Comparison of ENCODE assay signal across 8 mouse cellular contexts in the genomic region with DNA sequence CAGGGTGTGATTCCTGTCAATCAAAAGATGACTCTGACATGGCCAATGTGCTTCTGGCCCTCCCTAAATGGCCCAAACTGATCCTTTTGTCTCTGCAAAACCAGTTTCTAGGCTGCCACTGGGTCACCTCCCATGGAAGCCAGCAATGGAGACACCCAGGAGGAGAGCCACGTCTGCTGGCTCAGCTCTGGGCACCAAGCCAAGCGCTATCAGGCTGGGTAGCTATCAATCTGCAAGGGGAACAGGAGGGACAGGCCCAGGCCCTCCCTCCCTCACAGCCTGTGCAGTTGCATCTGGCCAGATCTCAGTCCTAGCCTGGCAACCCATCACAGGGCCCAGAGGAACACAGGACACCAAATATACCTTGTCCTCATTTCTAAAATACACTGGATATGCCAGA. TPM values are rescaled to one million over a fixed set of nuclear protein-coding genes. Genes with fewer than 3 reads are reported as not detected.
DNase-seq lines count a peak whose midpoint lies in the region; ATAC-seq and TF ChIP-seq lines count a peak whose summit lies in the region.
"Had no signal": no experiment of that assay in that cellular context is flagged by ENCODE, and none has a peak within 500 bp of the region (broad histone marks: within the 10 kb centered on the region; RNA-seq: fewer than 3 reads in every experiment).

No protein-coding gene starts in this region.

- no peak for TF ChIP-seq POLR2A in heart, adult 2 months (IDR thresholded peaks at IDR 0.05; ENCODE audit: insufficient read depth, low read depth, low read length)

- no peak overlapping the region for H3K4me3 ChIP-seq in heart, adult 2 months
- H3K4me3 ChIP-seq in neural tube, embryonic 13.5 days, result no peak overlapping the region
- H3K4me3 ChIP-seq: midbrain, embryonic 12.5 days had no signal

- intact Hi-C loops in heart, adult 2 months (cut with DNase I), result loop anchor here (2.0 kb wide), 1 partner anchor 14 kb away; no protein-coding TSS in a partner anchor

- no peak for TF ChIP-seq CTCF in heart, adult 2 months (IDR thresholded peaks at IDR 0.05)

- H3K79me2 ChIP-seq in heart, adult 2 months (replicated peaks; ENCODE audit: control insufficient read depth, insufficient read depth, low read length), result 0 out of 2 replicates have a peak, but pooled peaks cover 1% of the 10 kb centered on the region

- peak overlapping the region; percentile 27 for H3K4me2 ChIP-seq in neural tube, embryonic 13.5 days
- H3K4me2 ChIP-seq: midbrain, embryonic 12.5 days had no signal

- WGBS in heart, adult 2 months, result 20% methylated on average over 2 of the region's 2 CpGs
- 16% methylated on average over 2 of the region's 2 CpGs for WGBS in neural tube, embryonic 13.5 days

- no peak for TF ChIP-seq EP300 in heart, adult 2 months (IDR thresholded peaks at IDR 0.05; ENCODE audit: insufficient read depth, low read depth, low read length)

- H3K9ac ChIP-seq in heart, adult 2 months (ENCODE audit: low read depth, low read length), result no peak overlapping the region
- no peak overlapping the region for H3K9ac ChIP-seq in neural tube, embryonic 13.5 days
- H3K9ac ChIP-seq: midbrain, embryonic 12.5 days had no signal

- peaks cover 21% of the 10 kb centered on the region for H3K4me1 ChIP-seq in heart, adult 2 months (ENCODE audit: control insufficient read depth, insufficient read depth, low read length)
- H3K4me1 ChIP-seq in neural tube, embryonic 13.5 days (replicated peaks), result peaks cover 84% of the 10 kb centered on the region

- no peaks in the 10 kb centered on the region for H3K27me3 ChIP-seq in heart, adult 2 months (ENCODE audit: control insufficient read depth, insufficient read depth, low read length)
- H3K27me3 ChIP-seq in neural tube, embryonic 13.5 days, result no peaks in the 10 kb centered on the region
- H3K27me3 ChIP-seq: midbrain, embryonic 12.5 days had no signal

- peaks cover 10% of the 10 kb centered on the region for H3K36me3 ChIP-seq in heart, adult 2 months (ENCODE audit: control insufficient read depth, insufficient read depth, low read length)
- H3K36me3 ChIP-seq in neural tube, embryonic 13.5 days, result no peaks in the 10 kb centered on the region
- H3K36me3 ChIP-seq: midbrain, embryonic 12.5 days had no signal

- peak; percentile 41; the same call in 1 of the 2 replicates for ATAC-seq in neural tube, embryonic 13.5 days (ENCODE audit: low read depth)
- ATAC-seq in inflammation-experienced regulatory T-cells, adult 6 months, result no peak

- peak; percentile 76 for DNase-seq in ovary, adult 18-20 months (ENCODE audit: low spot score)
- no peak for DNase-seq in ovary, postnatal 14 days (ENCODE audit: low spot score)
- peak; percentile 29 for DNase-seq in c-Kit-negative CD71-positive TER-119-positive erythroid progenitor cells, embryonic 14.5 days (ENCODE audit: low read depth, low spot score)
- DNase-seq in heart, adult 2 months, result peak; percentile 76 to 84
- DNase-seq in kidney, postnatal 10 days, result peak; percentile 76

- peak overlapping the region; percentile 63 for H3K27ac ChIP-seq in heart, adult 2 months
- H3K27ac ChIP-seq in neural tube, embryonic 13.5 days (replicated peaks), result peak overlapping the region; percentile 73
- H3K27ac ChIP-seq: midbrain, embryonic 12.5 days had no signal

- no peaks in the 10 kb centered on the region for H3K9me3 ChIP-seq in neural tube, embryonic 13.5 days
- H3K9me3 ChIP-seq: midbrain, embryonic 12.5 days had no signal

RNA-seq across cellular contexts. Expression of gene 2310022B05Rik, which starts 4.8 kb away (rescaled TPM):
- total RNA-seq in heart, adult 2 months (2021), result 10 to 100 TPM; 54.4 to 61.8 TPM
- 64.3 and 65.1 TPM in 2 replicates for polyA plus RNA-seq in heart, adult 2 months (2012; rRNA removed)
- 20.8 and 21.3 TPM in 2 replicates for polyA plus RNA-seq in neural tube, embryonic 13.5 days (2015; fragmentation: Nextera tagmentation; extraction: Ambion mirVana)
- polyA plus RNA-seq in inflammation-experienced regulatory T-cells, adult 6 months (2017; shearing (Covaris generic)), result 1 to 10 TPM in 2 of 3 experiments, under 1 TPM in 1; 0.60 to 1.6 (median 1.6) TPM
